Mouse (Mus musculus) spleen, adult 2 months (tissue): ENCODE data around the gene Marcksl1.

Source experiments
- CTCF ChIP-seq: fragments of 200-500 bp; IDR thresholded peaks from 2 replicates; pipeline ENCODE4 v1.5.1; 2011; ENCODE audit warnings: mild to moderate bottlenecking, inconsistent platforms; ENCODE audit not compliant: insufficient read depth, insufficient read length, insufficient replicate concordance; ENCODE audit errors: extremely low read depth
- POLR2A ChIP-seq: fragments of 200-500 bp; IDR thresholded peaks from 2 replicates; pipeline ENCODE4 v1.6.1; 2011; ENCODE audit warnings: low read depth, low read length, inconsistent platforms

DNA sequence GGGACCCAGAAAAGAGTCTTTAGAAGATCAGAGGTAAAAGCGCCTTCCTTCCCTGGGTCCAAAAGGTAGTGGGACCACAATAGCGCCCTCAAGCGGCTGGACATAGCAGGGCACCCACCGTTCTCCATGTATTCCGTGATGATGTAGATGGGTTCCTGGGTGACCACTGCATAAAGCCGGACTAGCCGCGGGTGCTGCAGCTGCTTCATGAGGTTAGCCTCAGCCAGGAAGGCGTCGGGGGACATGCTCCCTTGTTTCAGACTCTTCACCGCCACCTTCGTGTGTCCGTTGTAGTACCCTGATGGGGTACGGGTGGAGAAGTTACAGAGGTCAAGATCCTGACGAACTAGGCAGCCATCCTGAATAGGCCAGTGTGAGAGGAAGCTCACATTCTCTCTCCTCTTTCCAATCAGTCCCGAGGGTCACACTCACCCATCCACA lies 42.1 kb downstream of the Marcksl1 start:
- TF ChIP-seq CTCF: peak; percentile 37; the same call in 1 of the 2 replicates
- TF ChIP-seq POLR2A: no peak
